Mouse (Mus musculus) telencephalon, adult 2 months (tissue): ENCODE results near the gene Platr17.
"Not testable (repeated sequence)": the region's sequence is repeated elsewhere in the genome, so short reads cannot be mapped to it uniquely, and the experiment has no call there.

Experiments used
- DNase-seq: peaks from one replicate; pipeline ENCODE4 v3.0.0-alpha.2; 2011; ENCODE audit warnings: low read depth, low spot score

The Platr17 gene

DNA sequence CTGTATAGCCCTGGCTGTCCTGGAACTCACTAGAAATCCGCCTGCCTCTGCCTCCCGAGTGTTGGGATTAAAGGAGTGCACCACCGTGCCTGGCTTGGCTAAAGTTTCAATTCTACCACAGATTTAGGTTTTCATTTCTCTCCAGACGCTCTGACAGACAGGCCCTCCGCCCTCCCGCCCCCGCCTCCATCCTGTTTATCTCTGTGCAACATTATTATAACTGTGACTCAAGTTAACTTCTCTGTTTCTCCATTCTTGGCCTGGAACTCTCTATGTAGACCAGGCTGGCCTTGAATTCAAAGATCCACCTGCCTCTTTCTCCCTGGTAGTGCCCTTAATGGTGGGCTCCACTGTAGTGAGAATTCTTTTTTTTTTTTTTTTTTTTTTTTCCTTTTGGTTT lies 2.4 kb upstream of the Platr17 start:
- no peak for DNase-seq

GRCm38 (mm10) chr17:33903911-33904651 lies 854 bp upstream of the Platr17 start:
- DNase-seq: not testable (repeated sequence)

GRCm38 (mm10) chr17:33908331-33909076 lies 3.6 kb downstream of the Platr17 start:
- DNase-seq: no peak

DNA sequence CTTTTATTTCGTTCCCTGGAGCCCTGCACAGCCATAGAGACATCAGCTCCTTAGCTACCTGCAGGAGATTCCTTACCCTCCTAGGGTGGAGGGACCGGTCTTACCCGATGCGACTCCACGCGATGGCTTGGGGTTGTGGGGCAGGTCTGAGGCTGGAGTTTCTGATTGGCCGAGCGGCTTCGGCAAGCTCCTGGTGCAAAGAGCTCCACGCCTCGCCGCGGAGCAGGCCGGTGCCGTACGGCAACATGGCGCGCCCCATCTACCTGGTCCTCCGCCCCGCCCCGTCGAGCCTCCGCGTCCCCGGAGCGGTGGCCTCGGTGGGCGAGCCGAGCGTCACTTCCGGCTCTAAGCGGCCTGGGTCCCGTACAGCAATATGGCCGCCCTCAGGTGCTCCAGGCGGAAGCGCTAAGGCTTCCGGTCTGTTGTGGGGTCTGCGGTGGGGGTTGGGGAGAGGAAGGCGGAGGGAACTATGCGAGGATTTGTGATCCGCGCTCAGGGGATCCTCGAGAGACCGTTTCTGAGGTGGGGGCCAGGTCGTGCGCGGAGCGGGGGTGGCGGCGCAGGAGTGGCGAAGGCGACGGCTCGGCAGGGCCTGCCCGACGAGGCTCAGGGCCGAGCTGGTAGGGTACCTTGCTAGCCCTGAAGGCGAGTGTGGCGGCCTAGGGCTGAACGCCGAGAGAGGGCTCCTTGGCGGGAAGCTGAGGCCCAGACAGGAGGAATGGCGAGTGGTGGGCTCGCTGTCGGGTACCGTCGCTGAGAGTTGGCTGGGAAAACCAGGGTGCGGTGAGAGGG lies 4.3 kb downstream of the Platr17 start, which contains the start of gene Daxx:
TSS of gene Daxx (plus strand) at position 338 of the 792 bp plus-strand sequence.
- peak; percentile 97 for DNase-seq

DNA sequence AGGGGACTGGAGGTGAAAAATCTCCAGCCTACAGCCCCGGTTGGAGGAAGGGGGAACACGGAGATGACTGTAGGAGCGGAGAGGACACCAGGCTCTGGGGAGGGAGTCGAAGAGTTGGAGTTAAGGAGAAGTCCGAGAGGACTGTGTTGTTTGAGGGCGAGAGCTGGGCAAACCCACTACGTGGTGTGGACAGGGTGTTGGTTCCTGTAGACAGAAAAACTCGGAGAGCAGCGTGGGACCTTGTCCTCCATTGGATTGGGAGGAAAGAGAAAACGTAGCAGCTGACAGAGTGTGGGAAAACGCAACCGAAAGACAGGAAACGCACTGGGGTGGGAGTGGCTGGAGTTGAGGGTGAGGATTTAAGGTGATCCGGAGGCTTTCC lies 4.9 kb downstream of the Platr17 start:
- no peak for DNase-seq

DNA sequence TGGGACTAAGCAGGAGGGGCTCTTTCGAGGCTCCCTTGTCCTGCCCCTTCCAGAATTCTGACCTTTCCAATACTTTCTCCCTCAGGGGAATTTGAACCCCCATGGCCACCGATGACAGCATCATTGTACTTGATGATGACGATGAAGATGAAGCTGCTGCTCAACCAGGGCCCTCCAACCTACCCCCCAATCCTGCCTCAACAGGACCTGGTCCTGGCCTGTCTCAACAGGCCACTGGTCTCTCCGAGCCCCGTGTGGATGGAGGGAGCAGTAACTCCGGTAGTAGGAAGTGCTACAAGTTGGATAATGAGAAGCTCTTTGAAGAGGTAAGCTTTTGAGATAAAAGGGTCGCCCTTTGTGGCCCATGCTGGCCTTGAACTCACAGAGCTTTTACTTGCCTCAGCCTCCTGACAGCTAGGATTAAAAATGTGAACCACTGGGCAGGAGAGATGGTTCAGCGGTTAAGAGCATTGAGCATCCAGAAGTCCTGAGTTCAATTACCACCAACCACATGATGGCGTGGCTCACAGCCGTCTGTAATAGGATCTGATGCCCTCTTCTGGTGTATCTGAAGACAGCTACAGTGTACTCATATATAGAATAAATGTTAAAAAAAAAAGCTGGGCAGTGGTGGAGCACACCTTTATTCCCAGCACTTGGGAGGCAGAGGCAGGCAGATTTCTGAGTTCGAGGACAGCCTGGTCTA lies 5.6 kb downstream of the Platr17 start:
- no peak for DNase-seq

- DNase-seq: no peak
Measured at GRCm38 (mm10) chr17:33911052-33911812, 6.3 kb downstream of the Platr17 start.

DNA sequence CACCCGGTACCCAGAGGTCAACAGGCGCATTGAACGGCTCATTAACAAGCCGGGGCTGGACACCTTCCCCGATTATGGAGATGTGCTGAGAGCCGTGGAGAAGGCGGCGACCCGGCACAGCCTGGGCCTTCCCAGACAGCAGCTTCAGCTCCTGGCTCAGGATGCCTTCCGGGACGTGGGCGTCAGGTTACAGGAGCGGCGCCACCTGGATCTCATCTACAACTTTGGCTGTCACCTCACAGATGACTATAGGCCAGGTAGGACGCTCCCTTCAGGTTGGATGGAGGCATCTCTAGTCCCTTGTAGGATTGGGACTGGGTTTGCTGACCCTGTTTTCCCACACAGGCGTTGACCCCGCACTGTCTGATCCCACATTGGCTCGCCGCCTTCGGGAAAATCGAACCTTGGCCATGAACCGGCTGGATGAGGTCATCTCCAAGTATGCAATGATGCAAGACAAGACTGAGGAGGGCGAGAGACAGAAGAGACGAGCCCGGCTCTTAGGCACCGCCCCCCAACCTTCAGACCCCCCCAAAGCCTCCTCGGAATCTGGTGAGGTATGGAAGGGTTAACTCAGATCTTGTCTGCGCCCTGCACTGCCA lies 7.0 kb downstream of the Platr17 start:
- no peak for DNase-seq

GRCm38 (mm10) chr17:33913264-33913663 lies 8.3 kb downstream of the Platr17 start:
- no peak for DNase-seq

DNA sequence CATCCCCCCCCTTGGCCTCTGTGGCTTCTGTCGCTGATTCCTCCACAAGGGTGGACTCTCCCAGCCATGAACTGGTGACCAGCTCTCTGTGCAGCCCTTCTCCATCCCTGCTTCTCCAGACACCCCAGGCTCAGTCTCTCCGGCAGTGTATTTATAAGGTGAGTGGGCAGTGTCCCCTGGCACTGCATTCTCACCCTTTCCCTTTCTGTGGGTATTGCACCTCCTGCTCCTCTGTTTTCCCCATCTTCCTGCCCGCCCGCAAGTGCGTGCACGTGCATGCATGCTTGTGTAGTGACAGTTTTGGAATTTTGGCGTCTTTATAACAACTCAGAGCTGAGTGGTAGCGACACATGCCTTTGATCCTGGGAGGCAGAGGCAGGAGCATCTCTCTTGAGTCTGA lies 9.0 kb downstream of the Platr17 start:
- DNase-seq: no peak

- no peak for DNase-seq
Measured at GRCm38 (mm10) chr17:33914969-33915391, 10.0 kb downstream of the Platr17 start.

DNA sequence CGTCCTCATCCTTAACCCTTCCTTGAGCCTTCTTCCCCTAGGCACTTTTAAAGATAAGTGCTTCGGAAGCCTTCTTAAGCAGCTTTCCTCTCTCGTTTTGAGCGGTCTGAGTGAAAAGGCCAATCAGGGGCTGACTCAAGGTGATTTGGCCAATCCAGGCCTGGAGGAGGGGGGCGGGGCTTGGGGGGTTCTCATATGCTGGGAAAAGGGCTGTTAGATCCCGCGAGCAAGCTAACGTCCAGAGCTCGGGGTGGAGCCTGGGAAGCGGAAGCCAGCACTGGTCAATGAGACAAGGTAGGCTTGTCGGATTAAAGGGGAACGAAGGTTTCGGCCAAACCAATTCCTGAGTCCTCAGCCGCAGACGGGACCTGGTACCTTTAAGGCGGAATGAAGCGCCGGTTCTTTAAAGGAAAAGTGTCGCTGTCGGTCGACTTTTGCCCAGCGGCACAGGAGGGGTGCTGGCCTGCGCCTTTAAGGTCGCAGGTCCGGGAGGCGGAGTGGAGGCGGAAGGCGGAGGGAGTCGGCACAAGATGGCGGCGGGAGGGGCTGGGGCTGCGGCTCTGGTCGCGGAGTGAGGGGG lies 10.8 kb downstream of the Platr17 start, which contains the start of the genes Tapbp and Zbtb22:
TSS of gene Tapbp (plus strand) at position 229 of the 580 bp plus-strand sequence.
TSS of gene Zbtb22 (plus strand) at position 234 of the 580 bp plus-strand sequence.
- peak; percentile 99 for DNase-seq

DNA sequence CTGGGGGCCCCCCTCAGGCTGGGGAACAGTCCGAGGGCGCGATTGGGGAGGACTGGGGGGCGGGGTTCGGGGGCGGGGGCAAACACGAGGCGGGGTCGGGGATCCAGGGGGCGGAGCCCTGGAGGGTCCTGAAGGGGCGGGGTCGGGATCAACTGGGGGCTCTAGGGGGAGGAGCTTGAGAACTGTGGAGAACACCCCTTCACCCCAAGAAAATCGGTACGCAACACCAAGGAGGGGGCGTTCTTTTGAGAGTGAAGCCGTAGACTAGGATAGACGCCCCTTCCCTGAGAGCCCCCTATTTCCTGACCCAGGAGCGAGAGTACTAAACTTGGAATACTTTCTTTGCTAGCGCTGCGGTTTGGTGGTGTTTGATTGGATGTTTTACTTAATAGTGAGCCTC lies 11.4 kb downstream of the Platr17 start:
- DNase-seq: no peak

- no peak for DNase-seq
Measured at GRCm38 (mm10) chr17:33916847-33917655, 12.1 kb downstream of the Platr17 start.

GRCm38 (mm10) chr17:33917656-33918292 lies 12.8 kb downstream of the Platr17 start:
- no peak for DNase-seq

GRCm38 (mm10) chr17:33918293-33919203 lies 13.6 kb downstream of the Platr17 start:
- no peak for DNase-seq
